Mouse (Mus musculus) heart, embryonic 15.5 days (tissue): ENCODE measurements around the gene Nup210. TPM values are rescaled to one million over a fixed set of nuclear protein-coding genes. Genes with fewer than 3 reads are reported as not detected.
A peak's percentile ranks its signal among the peaks of the same experiment; 100 is the strongest.
"Not testable (repeated sequence)": the region's sequence is repeated elsewhere in the genome, so short reads cannot be mapped to it uniquely, and the experiment has no call there.

Experiments used
- ATAC-seq: fragments of 200-750 bp; cut with Nextera tagmentation; replicated peaks from 2 replicates; pipeline ENCODE4 v1.8.0; 2017; ENCODE audit warnings: low read depth, moderate TSS enrichment; ENCODE audit not compliant: insufficient number of reproducible peaks, insufficient read depth, low FRiP score
- H3K27ac ChIP-seq: fragments of 300-500 bp; sonication (generic); 2 replicates; pipeline ENCODE4 v1.5.1; 2015; ENCODE audit warnings: mild to moderate bottlenecking, inconsistent platforms
- H3K27me3 ChIP-seq: fragments of 300-500 bp; sonication (generic); 2 replicates; pipeline ENCODE4 v1.6.1; 2015; ENCODE audit warnings: inconsistent platforms
- H3K36me3 ChIP-seq: fragments of 300-500 bp; sonication (generic); 2 replicates; pipeline ENCODE4 v1.6.1; 2015; ENCODE audit warnings: mild to moderate bottlenecking, inconsistent platforms
- H3K4me1 ChIP-seq: fragments of 300-500 bp; sonication (generic); replicated peaks from 2 replicates; pipeline ENCODE4 v1.6.1; 2015; ENCODE audit warnings: inconsistent platforms
- H3K4me2 ChIP-seq: fragments of 300-500 bp; sonication (generic); 2 replicates; pipeline ENCODE4 v1.6.1; 2015; ENCODE audit warnings: inconsistent platforms, mild to moderate bottlenecking, moderate library complexity
- H3K4me3 ChIP-seq: fragments of 300-500 bp; sonication (generic); 2 replicates; pipeline ENCODE4 v1.5.1; 2015; ENCODE audit warnings: mild to moderate bottlenecking, inconsistent platforms
- H3K9ac ChIP-seq: fragments of 300-500 bp; sonication (generic); 2 replicates; pipeline ENCODE4 v1.6.1; 2015; ENCODE audit warnings: mild to moderate bottlenecking, inconsistent platforms
- H3K9me3 ChIP-seq: fragments of 300-500 bp; sonication (generic); replicated peaks from 2 replicates; pipeline ENCODE4 v1.6.1; 2016; ENCODE audit warnings: inconsistent platforms
- WGBS: fragments of 180-500 bp; shearing (Covaris S2); methylation state at CpG from one replicate; pipeline ENCODE4 v1.1.7; 2015; ENCODE audit warnings: mixed read lengths; 5-methylcytosine and 5-hydroxymethylcytosine counted together
- polyA plus RNA-seq: library from polyadenylated mRNA; unstranded; fragments of >200 nt; fragmentation: Nextera tagmentation; extraction: Ambion mirVana; gene quantifications from 2 replicates; pipeline ENCODE4 v1.2.1, GENCODE M21; 2015

Gene Nup210
- polyA plus RNA-seq, 1 experiment from 2014 or later: 6.2 TPM

DNA sequence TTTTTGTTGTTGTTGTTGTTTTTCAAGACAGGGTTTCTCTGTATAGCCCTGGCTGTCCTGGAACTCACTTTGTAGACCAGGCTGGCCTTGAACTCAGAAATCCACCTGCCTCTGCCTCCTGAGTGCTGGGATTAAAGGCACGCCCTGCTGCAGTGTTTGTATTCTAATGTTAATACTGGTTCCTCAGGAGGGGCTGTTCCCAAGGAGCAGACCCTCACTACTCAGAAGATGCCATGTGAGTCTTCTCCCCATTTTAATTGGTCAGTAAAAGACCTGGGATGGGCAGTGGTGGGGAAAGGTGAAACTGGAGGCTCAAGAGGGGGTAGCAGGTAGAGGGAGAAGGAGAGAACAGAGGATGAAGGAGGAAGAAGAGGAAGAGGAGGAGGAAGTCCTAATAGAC, 13.2 kb downstream of the Nup210 start:
- not testable (repeated sequence) for H3K4me2 ChIP-seq

DNA sequence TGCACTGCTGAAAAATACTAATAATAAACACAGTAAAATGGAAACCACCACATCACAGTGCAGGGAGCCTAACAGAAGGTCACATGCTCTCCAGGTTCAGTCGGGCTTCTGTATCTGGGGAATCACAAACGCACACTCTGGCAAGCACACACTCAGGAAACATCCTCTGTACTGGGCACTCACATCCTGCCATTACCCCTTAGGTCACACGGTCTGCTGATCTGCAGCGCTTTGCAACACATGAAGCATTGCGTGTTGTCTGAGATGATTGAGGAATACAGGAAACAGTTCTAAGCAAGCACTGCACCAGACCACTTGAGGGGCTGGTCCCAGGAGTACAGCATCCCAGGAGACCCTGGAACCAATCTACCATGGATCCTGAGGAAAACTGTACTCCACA, 16.0 kb downstream of the Nup210 start:
- Histone ChIP-seq H3K4me3 (no peak overlapping the region), H3K4me1 (peaks cover 7% of the 10 kb centered on the region), H3K9ac (no peak overlapping the region), H3K9me3 (no peaks in the 10 kb centered on the region), H3K27me3 (no peaks in the 10 kb centered on the region), H3K36me3 (peaks cover 14% of the 10 kb centered on the region; the same call in 1 of the 2 replicates), H3K4me2 (no peak overlapping the region), H3K27ac (no peak overlapping the region)
- WGBS: 75% methylated on average over 5 of the region's 5 CpGs
- ATAC-seq: no peak

More for the DNA sequence above, 13.2 kb downstream of the Nup210 start:
- H3K27me3 ChIP-seq, H3K36me3 ChIP-seq, H3K9me3 ChIP-seq, H3K4me3 ChIP-seq, H3K4me1 ChIP-seq, H3K9ac ChIP-seq, ATAC-seq, H3K27ac ChIP-seq: not testable (repeated sequence)
- 90% methylated on average over 1 of the region's 1 CpGs for WGBS

DNA sequence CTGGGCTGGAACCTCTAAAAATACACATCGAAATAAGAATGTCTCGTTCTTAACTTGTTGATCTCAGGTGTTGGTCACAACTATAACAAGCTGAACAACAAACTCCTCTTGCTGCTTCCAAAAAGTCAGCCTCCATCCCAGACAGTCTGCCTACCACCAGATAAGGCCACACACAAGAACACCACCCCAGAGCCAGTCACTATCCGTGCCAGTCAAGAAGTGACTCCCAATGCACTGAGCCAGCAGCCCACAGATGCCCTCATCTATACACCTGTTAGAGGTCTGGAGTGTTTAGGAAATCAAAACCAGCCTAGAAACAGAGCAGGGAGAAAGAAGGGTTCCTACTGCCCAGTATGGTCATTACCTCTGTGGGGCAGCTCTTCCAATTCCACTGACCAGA, 18.8 kb downstream of the Nup210 start:
- H3K9ac ChIP-seq: no peak overlapping the region
- no peaks in the 10 kb centered on the region for H3K9me3 ChIP-seq
- H3K27me3 ChIP-seq: no peaks in the 10 kb centered on the region
- H3K4me1 ChIP-seq: no peaks in the 10 kb centered on the region
- 95% methylated on average over 3 of the region's 3 CpGs for WGBS
- no peak overlapping the region for H3K4me3 ChIP-seq
- H3K27ac ChIP-seq: no peak overlapping the region
- H3K4me2 ChIP-seq: no peak overlapping the region
- peaks cover 22% of the 10 kb centered on the region; the same call in 1 of the 2 replicates for H3K36me3 ChIP-seq
- ATAC-seq: no peak

DNA sequence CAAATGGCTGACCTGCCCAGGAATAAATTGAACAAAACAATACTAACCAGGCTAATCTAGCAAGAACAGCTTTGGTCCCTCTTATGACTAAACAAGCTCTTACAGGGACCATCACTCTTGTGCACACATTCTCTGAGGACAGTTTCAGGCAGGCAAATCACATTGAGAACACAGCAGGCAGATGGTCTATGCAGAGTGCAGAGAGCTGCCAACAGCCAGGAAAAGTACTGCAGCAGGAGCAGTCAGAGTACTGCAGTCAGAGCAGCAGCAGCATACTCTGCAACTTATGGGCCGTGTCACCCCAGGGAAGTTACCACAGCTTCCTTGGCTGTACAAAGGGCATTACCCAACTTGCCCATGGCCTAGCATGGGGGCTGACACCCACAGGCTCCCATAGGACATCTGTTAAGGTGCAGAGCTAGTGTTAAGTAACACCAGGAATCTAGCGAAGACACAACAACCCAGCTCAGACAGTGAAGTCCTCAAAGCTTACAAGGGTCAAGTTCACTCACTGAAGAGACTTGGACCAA, 21.5 kb downstream of the Nup210 start:
- no peak overlapping the region for H3K27ac ChIP-seq
- ATAC-seq: no peak
- no peak overlapping the region for H3K9ac ChIP-seq
- no peaks in the 10 kb centered on the region for H3K27me3 ChIP-seq
- WGBS: 86% methylated on average over 2 of the region's 2 CpGs
- H3K4me1 ChIP-seq: no peaks in the 10 kb centered on the region
- no peak overlapping the region for H3K4me3 ChIP-seq
- no peak overlapping the region for H3K4me2 ChIP-seq
- H3K36me3 ChIP-seq: peaks cover 22% of the 10 kb centered on the region; the same call in 1 of the 2 replicates
- no peaks in the 10 kb centered on the region for H3K9me3 ChIP-seq

DNA sequence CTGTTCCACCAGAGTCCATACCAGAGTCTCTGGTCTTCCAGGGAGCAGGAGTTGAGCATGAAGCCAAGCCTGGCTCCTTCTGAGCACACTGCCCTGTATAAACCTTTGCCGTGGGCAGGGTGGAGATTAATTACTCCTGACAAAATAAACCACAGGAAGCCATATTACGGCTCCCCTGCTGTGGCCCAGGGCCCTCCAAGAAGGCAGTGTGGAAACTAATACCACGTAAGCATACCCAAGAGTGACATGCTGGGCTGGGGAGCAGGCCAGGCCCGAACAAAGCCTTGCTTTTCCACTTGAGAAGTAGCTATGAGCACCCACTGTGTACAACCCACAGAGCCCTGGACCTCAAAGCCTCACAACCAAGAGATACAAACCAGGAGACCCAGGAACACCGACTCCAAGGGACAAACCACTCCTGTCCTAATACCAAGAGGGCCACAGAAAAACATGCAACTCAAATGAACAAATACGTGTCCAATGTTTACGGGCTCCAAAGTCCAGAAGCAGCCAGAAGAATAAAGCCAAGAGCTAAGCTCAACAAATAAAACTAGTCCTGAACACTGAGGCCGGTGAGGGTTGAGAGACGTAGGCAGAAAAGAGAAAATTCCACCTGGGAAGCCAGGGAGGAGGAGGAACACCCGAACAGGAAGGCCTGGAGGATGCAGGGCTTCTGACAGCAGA, 24.3 kb downstream of the Nup210 start:
- H3K4me2 ChIP-seq: no peak overlapping the region
- H3K9me3 ChIP-seq: no peaks in the 10 kb centered on the region
- peaks cover 12% of the 10 kb centered on the region; the same call in 1 of the 2 replicates for H3K36me3 ChIP-seq
- WGBS: 77% methylated on average over 10 of the region's 10 CpGs
- no peaks in the 10 kb centered on the region for H3K27me3 ChIP-seq
- no peak overlapping the region for H3K4me3 ChIP-seq
- ATAC-seq: no peak
- no peaks in the 10 kb centered on the region for H3K4me1 ChIP-seq
- no peak overlapping the region for H3K27ac ChIP-seq
- no peak overlapping the region for H3K9ac ChIP-seq

DNA sequence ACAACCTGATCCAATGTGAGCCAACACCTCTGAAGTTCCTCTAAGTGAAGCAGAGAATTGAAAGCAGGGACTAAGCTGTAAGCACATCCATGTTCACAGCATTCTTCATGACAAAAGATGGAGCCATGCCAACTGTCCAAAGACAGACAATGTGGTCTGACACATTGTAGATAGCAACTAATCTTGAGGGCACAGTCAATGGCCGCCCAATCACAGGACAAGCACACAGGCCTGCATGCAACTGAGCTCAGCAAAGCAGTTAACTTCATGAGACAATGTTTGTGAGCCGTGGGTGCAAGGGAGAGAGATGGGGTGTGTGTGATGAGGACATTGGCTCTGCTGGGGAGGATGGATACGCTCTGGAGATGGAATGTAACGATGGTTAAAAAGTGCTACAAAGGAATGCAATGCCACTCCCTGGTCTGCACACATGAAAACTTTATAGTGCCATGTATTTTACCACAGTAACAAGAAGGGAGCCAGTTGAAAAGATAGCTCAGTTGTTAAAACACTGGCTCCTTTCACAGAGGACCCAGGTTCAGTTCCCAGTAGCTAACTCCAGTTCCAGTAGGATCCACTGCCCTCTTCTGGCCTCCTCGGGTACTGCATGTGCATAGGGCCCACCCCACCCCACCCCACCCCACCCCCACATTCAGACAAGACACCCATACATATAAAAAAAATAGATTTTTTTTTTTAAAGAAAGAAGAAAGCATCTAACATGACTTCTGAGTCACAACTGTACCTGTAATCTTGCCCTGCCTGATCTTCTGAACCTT, 31.3 kb downstream of the Nup210 start:
- no peak overlapping the region for H3K27ac ChIP-seq
- H3K4me2 ChIP-seq: no peak overlapping the region
- no peaks in the 10 kb centered on the region for H3K9me3 ChIP-seq
- WGBS: 71% methylated on average over 5 of the region's 5 CpGs
- H3K4me3 ChIP-seq: no peak overlapping the region
- no peaks in the 10 kb centered on the region for H3K27me3 ChIP-seq
- no peak overlapping the region for H3K9ac ChIP-seq
- no peaks in the 10 kb centered on the region for H3K4me1 ChIP-seq
- 0 out of 2 replicates have a peak, but pooled peaks cover 13% of the 10 kb centered on the region for H3K36me3 ChIP-seq
- no peak for ATAC-seq

DNA sequence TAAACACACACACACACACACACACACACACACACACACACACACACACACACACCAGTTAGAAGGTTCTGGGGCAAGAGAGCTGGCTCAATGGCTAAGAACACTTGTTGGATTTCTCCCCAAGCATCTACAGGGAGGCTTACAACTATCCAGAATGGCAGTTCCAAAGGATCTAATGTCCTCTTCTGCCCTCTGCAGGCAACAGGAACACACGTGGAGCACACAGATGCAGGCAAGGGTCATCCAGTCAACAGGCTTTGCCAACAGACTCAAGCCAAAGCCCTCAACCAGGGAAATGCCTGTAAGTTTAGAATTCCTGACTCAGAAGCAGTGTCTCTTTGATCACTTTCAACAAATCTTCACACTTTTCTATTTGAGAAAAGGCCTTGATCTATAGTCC, 36.6 kb downstream of the Nup210 start:
- Histone ChIP-seq H3K27me3 (no peaks in the 10 kb centered on the region), H3K4me1 (peaks cover 13% of the 10 kb centered on the region), H3K9me3 (no peaks in the 10 kb centered on the region), H3K27ac (no peak overlapping the region), H3K36me3 (0 out of 2 replicates have a peak, but pooled peaks cover 9% of the 10 kb centered on the region), H3K9ac (no peak overlapping the region), H3K4me2 (no peak overlapping the region), H3K4me3 (no peak overlapping the region)
- no peak for ATAC-seq
- 28% methylated on average over 1 of the region's 1 CpGs for WGBS

DNA sequence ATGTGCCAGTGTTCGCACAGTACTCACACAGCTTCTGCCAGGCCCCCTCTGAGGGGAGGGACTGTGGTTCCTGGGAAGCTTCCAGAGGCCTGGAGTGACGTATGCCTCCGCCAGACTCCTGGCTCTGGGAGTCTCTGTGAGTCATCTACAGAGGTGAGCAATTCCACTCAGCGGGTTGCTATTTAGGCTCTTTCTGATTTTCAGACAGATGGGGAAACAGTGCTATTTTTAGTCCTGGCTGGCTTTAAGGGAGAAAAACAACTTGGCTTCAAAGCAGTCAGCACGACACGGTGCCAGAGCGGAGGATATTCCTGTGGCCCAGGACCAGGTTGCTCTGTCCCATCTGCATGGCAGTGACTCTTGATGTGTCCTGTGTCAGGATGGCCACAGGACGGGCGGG, 40.4 kb downstream of the Nup210 start:
- Histone ChIP-seq H3K9ac (no peak overlapping the region), H3K4me2 (0 out of 2 replicates have a peak overlapping the region, but pooled peaks have one; percentile 8), H3K27me3 (no peaks in the 10 kb centered on the region), H3K4me1 (peaks cover 13% of the 10 kb centered on the region), H3K36me3 (peaks cover 9% of the 10 kb centered on the region; the same call in 1 of the 2 replicates), H3K9me3 (no peaks in the 10 kb centered on the region), H3K4me3 (no peak overlapping the region), H3K27ac (peak overlapping the region; percentile 80)
- WGBS: 33% methylated on average over 9 of the region's 9 CpGs
- ATAC-seq: peak; percentile 95

DNA sequence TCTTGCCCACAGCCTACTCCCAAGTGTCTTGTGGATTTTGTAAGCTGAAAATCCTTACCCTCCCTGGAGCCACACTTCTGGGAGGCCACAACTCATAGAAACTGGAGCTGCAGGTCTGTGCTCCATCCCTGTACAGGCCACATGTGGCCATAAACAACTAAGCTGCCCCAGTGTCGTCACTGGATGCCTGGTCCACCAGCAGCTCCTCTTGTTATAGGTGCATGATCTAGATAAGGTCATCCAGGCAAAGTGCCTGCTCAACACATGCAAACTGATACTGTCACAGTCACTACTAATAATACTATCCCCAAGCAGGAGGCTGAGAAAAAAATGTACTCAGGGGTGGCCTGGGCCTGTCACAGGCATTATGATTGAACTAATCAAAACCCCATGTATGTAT, 48.1 kb downstream of the Nup210 start:
- no peak for ATAC-seq
- 36% methylated on average over 1 of the region's 1 CpGs for WGBS
- H3K36me3 ChIP-seq: peaks cover 9% of the 10 kb centered on the region; the same call in 1 of the 2 replicates
- no peak overlapping the region for H3K4me2 ChIP-seq
- no peak overlapping the region for H3K9ac ChIP-seq
- H3K27me3 ChIP-seq: no peaks in the 10 kb centered on the region
- H3K9me3 ChIP-seq: no peaks in the 10 kb centered on the region
- no peaks in the 10 kb centered on the region for H3K4me1 ChIP-seq
- no peak overlapping the region for H3K4me3 ChIP-seq
- no peak overlapping the region for H3K27ac ChIP-seq

DNA sequence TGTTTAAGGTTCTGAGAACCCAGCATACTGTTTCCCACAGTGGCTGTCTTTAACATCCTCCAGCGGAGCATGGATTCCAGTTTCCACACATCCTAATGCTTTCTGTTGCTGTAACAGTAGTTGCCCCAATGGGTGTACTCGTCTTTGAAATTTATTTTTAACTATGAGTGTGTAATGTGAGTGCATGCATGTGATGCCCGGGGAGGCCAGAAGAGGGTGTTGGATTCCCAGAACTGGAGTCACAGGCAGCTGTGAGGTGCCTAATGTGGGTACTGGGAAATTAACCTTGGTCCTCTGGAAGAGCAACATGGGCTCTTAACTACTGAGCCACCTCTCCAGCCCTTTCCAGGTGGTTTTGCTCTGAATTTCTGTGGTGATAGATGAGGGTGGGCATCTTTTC, 49.6 kb downstream of the Nup210 start:
- Histone ChIP-seq H3K4me2 (no peak overlapping the region), H3K36me3 (0 out of 2 replicates have a peak, but pooled peaks cover 5% of the 10 kb centered on the region), H3K4me3 (no peak overlapping the region), H3K27ac (no peak overlapping the region), H3K27me3 (no peaks in the 10 kb centered on the region), H3K4me1 (no peaks in the 10 kb centered on the region), H3K9ac (no peak overlapping the region), H3K9me3 (no peaks in the 10 kb centered on the region)
- 73% methylated on average over 3 of the region's 3 CpGs for WGBS
- no peak for ATAC-seq

DNA sequence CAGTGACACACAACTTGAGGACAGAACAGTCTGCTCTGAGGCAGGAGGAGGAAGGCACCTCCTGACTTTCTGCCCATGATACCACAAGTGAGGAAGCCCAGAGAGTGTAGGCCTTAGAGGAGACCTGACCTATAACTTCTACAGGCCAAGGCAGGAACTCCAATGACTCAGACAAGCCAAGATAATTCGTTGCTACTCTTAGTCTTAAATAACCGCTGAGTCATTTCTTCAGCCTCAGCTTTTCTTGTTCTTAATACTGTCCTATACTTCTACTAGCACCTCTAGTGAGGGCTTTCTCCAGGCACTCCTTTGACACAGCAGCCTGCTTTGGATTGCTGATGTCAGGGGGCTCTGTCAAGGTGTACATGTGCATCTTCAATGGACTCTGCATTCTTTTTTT, 55.3 kb downstream of the Nup210 start:
- H3K4me3 ChIP-seq: no peak overlapping the region
- ATAC-seq: no peak
- H3K4me1 ChIP-seq: peaks cover 7% of the 10 kb centered on the region; the same call in 1 of the 2 replicates

More for the DNA sequence above, 55.3 kb downstream of the Nup210 start:
- no peaks in the 10 kb centered on the region for H3K27me3 ChIP-seq
- H3K36me3 ChIP-seq: 0 out of 2 replicates have a peak, but pooled peaks cover 5% of the 10 kb centered on the region
- 79% methylated on average over 2 of the region's 2 CpGs for WGBS
- no peak overlapping the region for H3K9ac ChIP-seq
- H3K27ac ChIP-seq: no peak overlapping the region
- no peaks in the 10 kb centered on the region for H3K9me3 ChIP-seq
- no peak overlapping the region for H3K4me2 ChIP-seq
